Mouse (Mus musculus) brain, embryonic 14.5 days (tissue): Measurements from ENCODE around the gene Arhgef25.

Experiments
- CTCF ChIP-seq: fragments of 200-500 bp; IDR thresholded peaks from 2 replicates; pipeline ENCODE4 v1.5.1; 2012; ENCODE audit warnings: inconsistent platforms, mild to moderate bottlenecking, moderate library complexity, borderline replicate concordance; ENCODE audit not compliant: insufficient read depth, insufficient read length; ENCODE audit errors: extremely low read depth
- POLR2A ChIP-seq: fragments of 200-500 bp; IDR thresholded peaks from 2 replicates; pipeline ENCODE4 v1.6.1; 2012; ENCODE audit warnings: mild to moderate bottlenecking, inconsistent platforms, borderline replicate concordance; ENCODE audit not compliant: poor library complexity, insufficient read depth, insufficient read length, severe bottlenecking; ENCODE audit errors: extremely low read depth

DNA sequence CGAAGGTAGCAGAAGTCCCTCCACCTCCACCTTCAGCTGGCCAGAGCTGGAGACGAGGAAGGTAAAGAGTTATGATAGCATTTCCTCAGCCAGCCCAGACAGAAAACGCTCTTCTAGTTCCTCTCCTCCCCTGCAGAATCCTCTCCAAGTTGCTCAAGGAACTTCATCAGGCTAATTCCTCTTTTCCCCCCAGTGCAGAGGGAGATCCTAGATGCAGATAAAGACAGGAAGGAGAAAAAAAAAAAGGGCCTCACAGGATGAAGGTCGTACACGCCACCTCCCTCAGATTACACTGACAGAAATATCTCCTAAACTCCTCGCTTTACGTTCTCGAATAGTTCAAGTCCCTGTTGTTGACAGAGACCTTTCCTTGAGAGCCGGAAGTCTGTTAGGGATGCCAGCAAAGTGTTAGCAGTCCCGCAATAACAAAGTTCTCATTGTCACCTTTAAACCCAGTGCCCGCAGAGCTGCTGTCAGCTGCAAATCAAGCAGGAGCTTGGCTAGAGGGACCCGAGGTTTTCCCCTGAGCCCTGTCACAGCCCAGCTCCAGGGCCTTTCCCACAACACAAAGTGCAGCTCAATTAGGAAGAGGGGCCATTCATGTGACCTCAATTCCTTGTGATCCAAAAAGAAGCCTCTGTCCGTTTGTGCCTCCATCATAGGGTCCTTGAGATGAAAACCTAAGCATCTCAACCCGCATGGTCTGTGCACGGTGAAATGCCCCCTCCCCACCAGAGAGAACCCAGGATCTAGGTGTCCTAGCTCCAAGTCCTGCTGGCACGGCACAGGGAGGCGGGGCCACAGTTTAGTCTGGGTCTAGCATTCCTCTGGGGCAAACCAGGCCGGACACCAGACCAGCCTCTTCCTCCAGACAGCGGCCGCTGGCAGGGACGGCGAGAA lies 4.8 kb upstream of the Arhgef25 start:
- no peak for TF ChIP-seq CTCF
- no peak for TF ChIP-seq POLR2A
